Mouse (Mus musculus): Measurements from ENCODE around the gene Skiv2l.
"Not testable (repeated sequence)": the region's sequence is repeated elsewhere in the genome, so short reads cannot be mapped to it uniquely, and the experiment has no call there.

The Skiv2l gene

DNA sequence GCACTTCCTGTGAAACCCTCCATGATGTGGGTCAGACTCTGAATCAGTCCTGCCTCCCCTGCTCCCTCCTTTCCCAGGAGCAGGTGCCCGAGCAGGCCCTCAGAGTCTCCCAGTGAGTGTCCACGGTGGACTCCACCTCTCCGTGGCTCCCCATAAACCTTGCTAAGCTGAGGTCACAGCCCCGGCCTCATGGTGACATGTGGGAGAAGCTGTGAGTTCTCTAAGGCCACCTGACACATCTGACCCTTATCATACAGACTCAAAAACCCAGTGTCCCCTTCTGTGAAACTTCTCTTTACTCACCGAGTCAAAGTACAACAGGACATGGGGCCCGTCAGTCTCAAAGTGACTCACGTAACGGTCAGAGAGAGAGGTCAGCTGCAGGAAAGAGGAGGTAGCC is 39.2 kb downstream of the Skiv2l start:
- not testable (repeated sequence) for DNase-seq

DNA sequence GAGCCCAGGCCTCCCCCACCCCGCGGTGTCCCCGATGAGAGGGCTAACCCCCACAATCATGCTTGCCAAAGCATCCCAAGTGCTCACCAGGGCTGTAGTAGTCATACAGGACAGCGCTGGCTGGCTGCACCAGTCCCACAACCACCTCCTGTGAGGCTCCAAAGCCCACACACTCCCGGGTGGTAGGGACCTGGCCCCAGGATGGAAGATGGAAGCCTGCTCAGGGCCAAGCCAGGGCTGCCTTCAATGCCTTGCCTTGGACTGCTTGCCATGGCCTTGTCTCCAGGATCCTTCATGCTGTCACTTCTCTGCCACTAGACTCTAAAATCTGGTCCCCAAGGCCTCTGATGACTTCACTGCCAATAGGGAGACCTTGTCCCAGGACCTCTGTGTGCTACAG is 39.6 kb downstream of the Skiv2l start:
- not testable (repeated sequence) for DNase-seq

GRCm38 (mm10) chr17:34808599-34809205 is 41.3 kb downstream of the Skiv2l start:
- no peak for DNase-seq

- no peak for DNase-seq
Measured at GRCm38 (mm10) chr17:34807176-34807575, 42.8 kb downstream of the Skiv2l start.

DNA sequence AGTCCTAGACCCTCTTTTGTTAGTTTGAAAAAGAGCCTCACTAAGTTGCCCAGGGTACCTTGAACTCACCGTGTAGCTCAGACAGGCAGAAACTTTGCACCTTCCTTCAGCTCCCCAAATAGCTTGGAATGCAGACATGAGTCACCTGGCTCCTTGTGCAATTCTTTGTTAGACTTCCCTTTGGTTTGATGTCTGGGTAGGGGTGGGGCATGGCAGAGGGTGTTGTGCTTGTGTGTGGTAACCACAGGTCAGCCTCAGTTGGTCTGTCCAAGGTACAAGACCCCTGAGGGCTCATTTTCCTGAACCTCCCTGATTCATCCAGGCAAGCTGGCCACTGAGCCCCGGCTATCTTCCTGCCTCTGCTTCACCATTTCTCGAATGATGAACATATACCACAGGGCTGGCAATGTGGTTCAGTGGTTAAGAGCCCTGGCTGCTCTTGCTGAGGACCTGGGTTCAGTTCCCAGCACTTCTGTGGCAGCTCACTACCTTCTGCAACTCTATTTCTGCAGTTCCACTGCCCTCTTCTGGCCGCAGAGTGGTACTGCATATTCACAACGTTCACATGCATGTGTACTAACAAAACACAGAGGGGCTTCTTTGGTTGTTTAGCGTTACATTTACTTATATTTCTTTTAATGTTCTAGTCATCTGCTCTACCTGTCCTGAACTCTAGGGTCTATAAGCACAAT is 45.0 kb downstream of the Skiv2l start:
- DNase-seq: no peak

- not testable (repeated sequence) for DNase-seq
Measured at GRCm38 (mm10) chr17:34804301-34804700, 45.7 kb downstream of the Skiv2l start, which contains the start of gene Cyp21a1. Gene Cyp21a1 (minus strand): TSS chr17:34804561.

GRCm38 (mm10) chr17:34803367-34803766 is 46.6 kb downstream of the Skiv2l start:
- DNase-seq: not testable (repeated sequence)

- DNase-seq: not testable (repeated sequence)
Measured at GRCm38 (mm10) chr17:34802756-34803155, 47.3 kb downstream of the Skiv2l start.

GRCm38 (mm10) chr17:34800781-34801305 is 49.2 kb downstream of the Skiv2l start:
- DNase-seq: not testable (repeated sequence)

- no peak for DNase-seq
Measured at GRCm38 (mm10) chr17:34799531-34799925, 50.5 kb downstream of the Skiv2l start.

- DNase-seq: no peak
Measured at GRCm38 (mm10) chr17:34798866-34799530, 51.0 kb downstream of the Skiv2l start.

DNA sequence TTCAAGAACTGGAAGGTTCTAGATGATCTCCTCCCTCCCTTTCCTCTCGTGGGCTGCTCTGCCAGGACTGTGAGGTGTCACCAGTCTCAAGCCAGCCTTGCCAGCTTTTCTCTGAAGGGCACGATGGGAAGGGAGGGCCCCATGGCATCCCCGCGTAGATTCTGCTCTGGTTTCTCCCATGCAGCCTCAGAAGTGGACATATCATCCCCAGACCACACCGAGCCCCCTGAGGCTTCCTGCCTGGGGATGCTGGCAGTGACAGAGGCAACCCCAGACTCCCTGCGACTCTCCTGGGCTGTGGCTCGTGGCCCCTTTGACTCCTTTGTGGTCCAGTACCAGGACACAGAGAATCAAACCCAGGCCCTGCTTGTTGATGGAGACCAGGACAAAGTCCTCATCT is 51.9 kb downstream of the Skiv2l start:
- DNase-seq: not testable (repeated sequence)

GRCm38 (mm10) chr17:34797211-34797995 is 52.6 kb downstream of the Skiv2l start:
- DNase-seq: not testable (repeated sequence)

GRCm38 (mm10) chr17:34796311-34797140 is 53.5 kb downstream of the Skiv2l start:
- no peak for DNase-seq

- peak; percentile 54 for DNase-seq
Measured at GRCm38 (mm10) chr17:34795633-34796032, 54.4 kb downstream of the Skiv2l start.

- DNase-seq: no peak
Measured at GRCm38 (mm10) chr17:34795016-34795415, 55.0 kb downstream of the Skiv2l start.

Data from right cerebral cortex, postnatal 14 days (tissue).